Mouse (Mus musculus) cortical plate, adult 2 months (tissue): Measurements from ENCODE around the gene Kcne1.

Experiments
- CTCF ChIP-seq: fragments of 200-500 bp; IDR thresholded peaks from 2 replicates; pipeline ENCODE4 v1.5.1; 2011; ENCODE audit warnings: mild to moderate bottlenecking, control low read depth, low read length; ENCODE audit not compliant: insufficient read depth; ENCODE audit errors: extremely low read depth
- POLR2A ChIP-seq: fragments of 200-500 bp; IDR thresholded peaks from 2 replicates; pipeline ENCODE4 v1.6.1; 2011; ENCODE audit warnings: mild to moderate bottlenecking, low read length, control low read depth; ENCODE audit not compliant: insufficient read depth; ENCODE audit errors: extremely low read depth

- TF ChIP-seq CTCF (peak; percentile 14; the same call in 1 of the 2 replicates), POLR2A (no peak)
These were observed 34.5 kb upstream of the Kcne1 start for GRCm38 (mm10) chr16:92393732-92394131.
